Mouse (Mus musculus): ENCODE results near the gene Gm16368. TPM values are rescaled to one million over a fixed set of nuclear protein-coding genes. Genes with fewer than 3 reads are reported as not detected.
"Not testable (repeated sequence)": the region's sequence is repeated elsewhere in the genome, so short reads cannot be mapped to it uniquely, and the experiment has no call there.

Gene Gm16368
- not detected in 2 replicates for polyA plus RNA-seq (2016; fragmentation: Nextera tagmentation; extraction: Ambion mirVana)

DNA sequence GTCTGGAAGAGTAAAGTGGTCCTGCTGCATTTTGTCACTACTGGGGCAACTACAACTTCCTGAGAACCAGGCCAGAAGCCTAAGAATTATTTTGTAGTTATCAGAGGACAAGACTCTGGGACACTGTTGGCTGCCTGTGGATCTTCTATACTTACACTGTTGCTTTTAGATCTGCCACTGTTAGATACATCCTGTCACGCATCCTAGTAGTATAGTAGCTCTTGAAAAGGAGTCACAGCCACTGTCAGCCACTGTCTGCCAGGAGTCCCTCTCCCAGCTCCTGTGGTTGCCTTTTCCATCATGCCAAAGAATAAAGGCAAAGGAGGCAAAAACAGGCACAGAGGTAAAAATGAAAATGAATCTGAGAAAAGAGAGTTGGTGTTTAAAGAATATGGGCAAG is at the start of gene Gm16368:
Gm16368 (plus strand) TSS at position 301 of the 400 bp plus-strand sequence.
- WGBS: 87% methylated on average over 1 of the region's 1 CpGs
- not testable (repeated sequence) for DNase-seq (ENCODE audit: low spot score); H3K27me3 ChIP-seq (ENCODE audit: insufficient read depth, poor library complexity, severe bottlenecking); H3K9me3 ChIP-seq; H3K27ac ChIP-seq; H3K4me3 ChIP-seq; H3K36me3 ChIP-seq; H3K4me1 ChIP-seq (replicated peaks)

DNA sequence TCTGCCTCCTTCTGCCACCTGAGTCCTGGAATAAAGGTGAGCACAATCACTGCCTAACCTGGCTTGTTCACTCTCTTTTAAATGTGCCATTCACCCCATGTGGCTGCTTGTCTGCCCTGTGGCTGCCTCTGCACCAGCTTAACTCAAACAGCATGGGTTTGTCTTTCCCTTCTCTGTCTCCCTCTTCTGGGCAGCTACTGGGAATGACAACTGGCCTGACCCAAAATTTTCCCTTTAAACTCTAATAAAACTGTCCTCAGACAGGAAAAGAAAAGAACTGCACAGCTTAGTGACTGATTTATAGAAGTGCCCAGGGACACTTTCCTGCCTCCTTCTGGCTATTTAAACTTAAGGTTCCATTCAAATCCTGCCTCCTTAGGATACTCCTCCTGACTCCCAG is 44.4 kb upstream of the Gm16368 start:
- H3K9me3 ChIP-seq: peaks cover 12% of the 10 kb centered on the region; the same call in 1 of the 2 replicates
- not testable (repeated sequence) for H3K27me3 ChIP-seq (ENCODE audit: insufficient read depth, poor library complexity, severe bottlenecking); DNase-seq (ENCODE audit: low spot score); H3K27ac ChIP-seq; H3K4me1 ChIP-seq (replicated peaks); H3K4me3 ChIP-seq; H3K36me3 ChIP-seq

DNA sequence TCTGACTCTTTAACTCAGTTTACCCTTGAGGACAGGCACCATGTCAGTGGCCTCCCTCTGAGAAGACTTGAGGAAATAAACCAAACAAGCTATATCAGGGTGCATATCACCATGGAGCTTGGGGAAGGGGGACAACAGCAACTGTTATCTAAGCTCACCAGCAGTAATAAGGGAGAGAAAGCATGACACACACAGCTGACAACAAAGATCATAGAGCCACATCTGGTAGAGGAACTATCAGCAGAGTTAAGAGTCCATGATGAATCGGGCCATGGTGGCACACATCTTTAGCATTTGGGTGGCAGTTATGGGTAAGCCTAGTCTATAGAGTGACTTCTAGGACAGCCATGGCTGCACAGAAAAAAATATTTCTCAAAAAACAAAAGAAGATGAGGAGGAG is 43.8 kb upstream of the Gm16368 start:
- peaks cover 11% of the 10 kb centered on the region; the same call in 1 of the 2 replicates for H3K9me3 ChIP-seq
- H3K36me3 ChIP-seq; H3K4me1 ChIP-seq (replicated peaks); H3K27me3 ChIP-seq (ENCODE audit: insufficient read depth, poor library complexity, severe bottlenecking); DNase-seq (ENCODE audit: low spot score); H3K4me3 ChIP-seq; H3K27ac ChIP-seq: not testable (repeated sequence)
- 87% methylated on average over 1 of the region's 1 CpGs for WGBS

DNA sequence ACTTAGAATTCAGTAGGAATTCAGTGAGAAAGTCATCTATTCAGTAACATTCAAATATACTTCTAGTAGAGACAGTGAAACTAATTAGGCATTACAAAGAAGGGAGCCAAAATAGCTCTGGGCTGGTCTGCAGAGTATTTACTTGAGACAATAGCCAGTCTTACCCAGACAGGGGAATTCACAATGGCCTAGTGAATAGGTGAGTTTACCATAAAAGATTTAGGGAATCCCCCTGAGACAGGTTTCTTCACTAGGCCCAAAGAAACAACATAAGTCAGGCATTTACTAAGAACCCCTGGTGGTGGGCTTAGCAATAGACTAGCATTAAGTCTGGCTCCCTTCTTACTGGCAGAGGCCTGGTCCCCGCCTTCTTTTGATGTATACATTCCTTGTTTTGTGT is 38.3 kb upstream of the Gm16368 start:
- not testable (repeated sequence) for H3K27ac ChIP-seq; H3K27me3 ChIP-seq (ENCODE audit: insufficient read depth, poor library complexity, severe bottlenecking); DNase-seq (ENCODE audit: low spot score); H3K9me3 ChIP-seq; H3K4me3 ChIP-seq; H3K36me3 ChIP-seq; H3K4me1 ChIP-seq (replicated peaks)
- WGBS: 50% methylated on average over 1 of the region's 1 CpGs

Other genes starting within 250 kb of the Gm16368 start
- not detected in 2 replicates for gene Gm2001, start 241.4 kb upstream of the Gm16368 start, polyA plus RNA-seq (2016; fragmentation: Nextera tagmentation; extraction: Ambion mirVana)
- not detected in 2 replicates for gene Gm2016, start 209.6 kb upstream of the Gm16368 start, polyA plus RNA-seq (2016; fragmentation: Nextera tagmentation; extraction: Ambion mirVana)
- gene Gm2022, start 188.3 kb upstream of the Gm16368 start, polyA plus RNA-seq (2016; fragmentation: Nextera tagmentation; extraction: Ambion mirVana): not detected in 2 replicates
- not detected in 2 replicates for gene Gm2035, start 163.8 kb upstream of the Gm16368 start, polyA plus RNA-seq (2016; fragmentation: Nextera tagmentation; extraction: Ambion mirVana)
- gene Gm2042, start 129.6 kb upstream of the Gm16368 start, polyA plus RNA-seq (2016; fragmentation: Nextera tagmentation; extraction: Ambion mirVana): not detected in 2 replicates
- not detected in 2 replicates for gene Gm2075, start 71.8 kb upstream of the Gm16368 start, polyA plus RNA-seq (2016; fragmentation: Nextera tagmentation; extraction: Ambion mirVana)
- not detected in 2 replicates for gene Gm6803, start 64.9 kb upstream of the Gm16368 start, polyA plus RNA-seq (2016; fragmentation: Nextera tagmentation; extraction: Ambion mirVana)
- gene Gm2056, start 56.7 kb upstream of the Gm16368 start, polyA plus RNA-seq (2016; fragmentation: Nextera tagmentation; extraction: Ambion mirVana): not detected in 2 replicates
- not detected in 2 replicates for gene Gm10436, start 98.4 kb downstream of the Gm16368 start, polyA plus RNA-seq (2016; fragmentation: Nextera tagmentation; extraction: Ambion mirVana)
- gene Gm8332, start 166.4 kb downstream of the Gm16368 start, polyA plus RNA-seq (2016; fragmentation: Nextera tagmentation; extraction: Ambion mirVana): not detected in 2 replicates
- gene Gm5662, start 190.8 kb downstream of the Gm16368 start, polyA plus RNA-seq (2016; fragmentation: Nextera tagmentation; extraction: Ambion mirVana): not detected in 2 replicates
- not detected in 2 replicates for gene Gm5039, start 240.3 kb downstream of the Gm16368 start, polyA plus RNA-seq (2016; fragmentation: Nextera tagmentation; extraction: Ambion mirVana)